Mouse (Mus musculus) hindbrain, embryonic 11.5 days (tissue): Measurements from ENCODE around the gene Cygb. TPM values are rescaled to one million over a fixed set of nuclear protein-coding genes. Genes with fewer than 3 reads are reported as not detected.

ENCODE experiments used
- ATAC-seq: fragments of 200-750 bp; cut with Nextera tagmentation; 2 replicates; pipeline ENCODE4 v1.8.0; 2017; ENCODE audit warnings: mild to moderate bottlenecking, moderate TSS enrichment, moderate library complexity; ENCODE audit not compliant: low FRiP score
- DNase-seq: peaks from one replicate; pipeline ENCODE4 v3.0.0-alpha.2; 2015; ENCODE audit warnings: low spot score
- H3K27ac ChIP-seq: fragments of 300-500 bp; sonication (generic); 2 replicates; pipeline ENCODE4 v1.5.1; 2014; ENCODE audit warnings: mild to moderate bottlenecking, low read depth, low read length
- H3K27me3 ChIP-seq: fragments of 300-500 bp; sonication (generic); 2 replicates; pipeline ENCODE4 v1.6.1; 2014; ENCODE audit warnings: mild to moderate bottlenecking, low read length, moderate library complexity, mixed read lengths; ENCODE audit not compliant: control insufficient read depth, insufficient read depth
- H3K36me3 ChIP-seq: fragments of 300-500 bp; sonication (generic); 2 replicates; pipeline ENCODE4 v1.6.1; 2014; ENCODE audit warnings: mild to moderate bottlenecking, low read length, moderate library complexity, mixed read lengths; ENCODE audit not compliant: control insufficient read depth, insufficient read depth
- H3K4me1 ChIP-seq: fragments of 300-500 bp; sonication (generic); replicated peaks from 2 replicates; pipeline ENCODE4 v1.6.1; 2014; ENCODE audit warnings: low read length, mixed read lengths; ENCODE audit not compliant: control insufficient read depth, insufficient read depth
- H3K4me2 ChIP-seq: fragments of 300-500 bp; sonication (generic); replicated peaks from 2 replicates; pipeline ENCODE4 v1.6.1; 2014; ENCODE audit warnings: mild to moderate bottlenecking, low read depth, low read length
- H3K4me3 ChIP-seq: fragments of 300-500 bp; sonication (generic); 2 replicates; pipeline ENCODE4 v1.5.1; 2014; ENCODE audit warnings: low read depth, low read length
- H3K9ac ChIP-seq: fragments of 300-500 bp; sonication (generic); 2 replicates; pipeline ENCODE4 v1.6.1; 2014; ENCODE audit warnings: low read depth, low read length
- H3K9me3 ChIP-seq: fragments of 300-500 bp; sonication (generic); 2 replicates; pipeline ENCODE4 v1.6.1; 2016; ENCODE audit warnings: low read length; ENCODE audit not compliant: control insufficient read depth
- WGBS: fragments of 180-500 bp; shearing (Covaris S2); extraction: QIAGEN DNeasy Blood & Tissue Kit; methylation state at CpG from one replicate; pipeline ENCODE4 v1.1.7; 2014; 5-methylcytosine and 5-hydroxymethylcytosine counted together
- polyA plus RNA-seq: library from polyadenylated mRNA; unstranded; fragments of >200 nt; fragmentation: Nextera tagmentation; extraction: Ambion mirVana; gene quantifications from 2 replicates; pipeline ENCODE4 v1.2.1, GENCODE M21; 2014

The Cygb gene
- polyA plus RNA-seq, 1 experiment from 2014 or later, result 2.4 TPM

DNA sequence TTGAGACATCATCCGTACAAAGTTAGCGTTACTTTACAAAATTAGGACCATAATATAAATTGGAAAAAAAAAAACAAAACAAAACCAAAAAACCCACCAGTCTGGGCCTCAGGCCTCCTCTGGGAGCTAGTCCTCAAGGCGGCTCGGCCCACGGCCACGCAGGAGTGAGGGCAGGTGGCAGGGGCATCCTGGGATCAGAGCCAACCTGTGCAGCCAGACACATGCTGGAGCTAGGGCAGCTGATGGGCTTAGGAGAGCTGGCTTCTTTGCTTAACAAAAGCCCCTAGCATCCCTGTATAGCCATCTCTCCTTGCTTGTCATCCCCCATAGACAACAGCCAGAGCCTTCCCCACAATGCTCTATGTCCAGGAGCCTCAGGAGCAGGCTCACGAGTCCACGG lies 55.9 kb downstream of the Cygb start:
- no peak overlapping the region for H3K4me2 ChIP-seq
- H3K4me1 ChIP-seq, result no peaks in the 10 kb centered on the region
- H3K4me3 ChIP-seq, result no peak overlapping the region

DNA sequence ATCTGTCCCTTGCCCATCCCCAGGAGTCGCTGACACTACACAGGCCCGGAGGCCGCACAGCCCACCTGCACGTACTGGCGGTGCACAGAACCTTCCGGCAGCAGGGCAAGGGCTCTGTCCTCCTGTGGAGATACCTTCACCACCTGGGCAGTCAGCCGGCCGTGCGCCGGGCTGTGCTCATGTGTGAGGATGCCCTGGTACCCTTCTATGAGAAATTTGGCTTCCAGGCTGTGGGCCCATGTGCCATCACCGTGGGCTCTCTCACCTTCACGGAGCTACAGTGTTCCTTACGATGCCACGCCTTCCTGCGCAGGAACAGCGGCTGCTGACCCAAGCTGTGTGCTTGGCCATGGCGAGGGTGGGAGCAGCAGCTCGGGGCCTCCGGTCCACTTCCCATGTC lies 57.3 kb downstream of the Cygb start:
- Histone ChIP-seq H3K4me2 (no peak overlapping the region), H3K9ac (no peak overlapping the region), H3K4me1 (no peaks in the 10 kb centered on the region), H3K36me3 (no peaks in the 10 kb centered on the region), H3K9me3 (no peaks in the 10 kb centered on the region), H3K27ac (no peak overlapping the region), H3K27me3 (no peaks in the 10 kb centered on the region), H3K4me3 (no peak overlapping the region)
- no peak for DNase-seq
- ATAC-seq, result no peak
- WGBS, result 88% methylated on average over 19 of the region's 19 CpGs

More for the DNA sequence above, 55.9 kb downstream of the Cygb start:
- Histone ChIP-seq H3K27me3 (no peaks in the 10 kb centered on the region), H3K9me3 (no peaks in the 10 kb centered on the region), H3K9ac (no peak overlapping the region), H3K27ac (no peak overlapping the region), H3K36me3 (no peaks in the 10 kb centered on the region)
- 91% methylated on average over 8 of the region's 8 CpGs for WGBS
- ATAC-seq (no peak), DNase-seq (no peak)

Other genes starting within 250 kb of the Cygb start
- gene Rnf157, start 241.3 kb downstream of the Cygb start, polyA plus RNA-seq, result 16.0 and 23.1 TPM in 2 replicates
- 77.9 and 81.2 TPM in 2 replicates for gene Ubald2, start 220.2 kb downstream of the Cygb start, polyA plus RNA-seq
- gene Qrich2, start 188.1 kb downstream of the Cygb start, polyA plus RNA-seq, result 0.17 TPM in 1 of 2 replicates, not detected in the other
- gene Prpsap1, start 160.1 kb downstream of the Cygb start, polyA plus RNA-seq, result 164 and 169 TPM in 2 replicates
- gene Sphk1, start 123.4 kb downstream of the Cygb start, polyA plus RNA-seq, result 8.1 and 10.0 TPM in 2 replicates
- 17.5 and 18.8 TPM in 2 replicates for gene Ube2o, start 72.9 kb downstream of the Cygb start, polyA plus RNA-seq
- gene Aanat, start 67.9 kb downstream of the Cygb start, polyA plus RNA-seq, result not detected in 2 replicates
- gene Rhbdf2, start 27.3 kb downstream of the Cygb start, polyA plus RNA-seq, result 2.1 and 2.7 TPM in 2 replicates
- 0.32 and 0.43 TPM in 2 replicates for gene Prcd, start 779 bp downstream of the Cygb start, polyA plus RNA-seq
- gene St6galnac1, start 121.2 kb upstream of the Cygb start, polyA plus RNA-seq, result not detected in 2 replicates
- gene Mxra7, start 173.7 kb upstream of the Cygb start, polyA plus RNA-seq, result 57.9 and 61.8 TPM in 2 replicates
- 61.6 and 70.6 TPM in 2 replicates for gene Mettl23, start 189.0 kb upstream of the Cygb start, polyA plus RNA-seq
- gene Jmjd6, start 189.1 kb upstream of the Cygb start, polyA plus RNA-seq, result 88.8 and 91.3 TPM in 2 replicates
- gene Mfsd11, start 198.1 kb upstream of the Cygb start, polyA plus RNA-seq, result 37.0 and 38.6 TPM in 2 replicates
- 935 and 944 TPM in 2 replicates for gene Srsf2, start 198.8 kb upstream of the Cygb start, polyA plus RNA-seq